Mouse (Mus musculus) stomach, postnatal 0 days (tissue): ENCODE results near the gene Flywch2.

Experiments
- CTCF ChIP-seq: IDR thresholded peaks from 2 replicates; pipeline ENCODE4 v1.5.1; 2016; ENCODE audit warnings: antibody characterized with exemption, low read depth, mild to moderate bottlenecking, moderate library complexity
- EP300 ChIP-seq: optimal IDR thresholded peaks from 2 replicates; pipeline ENCODE3; 2016; ENCODE audit warnings: antibody characterized with exemption

DNA sequence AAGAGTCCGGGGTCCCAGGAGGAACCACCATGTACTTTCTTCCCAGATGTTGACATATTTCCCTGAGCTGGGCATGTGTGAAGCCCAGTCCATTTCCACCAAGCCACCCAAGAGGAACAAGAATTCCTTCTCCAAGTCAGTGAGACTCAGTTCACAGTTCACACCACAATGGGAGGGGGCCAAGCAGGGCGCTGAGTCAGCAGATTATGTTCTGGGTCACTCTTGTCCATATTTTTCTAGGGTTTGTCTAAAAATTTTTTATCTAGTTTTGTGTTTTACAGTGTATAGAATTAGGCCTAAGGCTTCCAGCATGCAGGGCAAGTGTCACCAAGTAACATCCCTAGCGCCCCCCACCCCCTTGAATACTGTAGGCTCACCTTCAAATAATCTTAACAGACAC lies 24.7 kb downstream of the Flywch2 start:
- no peak for TF ChIP-seq CTCF
- TF ChIP-seq EP300 = no peak
